Comparison of ENCODE assay signal across 8 mouse cellular contexts in genomic region chr7:45052862-45053116, GRCm38 (mm10). TPM values are rescaled to one million over a fixed set of nuclear protein-coding genes. Genes with fewer than 3 reads are reported as not detected.
A peak's percentile ranks its signal among the peaks of the same experiment; 100 is the strongest.
DNase-seq lines count a peak whose midpoint lies in the region; ATAC-seq and TF ChIP-seq lines count a peak whose summit lies in the region.

Gene Prr12, minus strand, starts transcription at chr7:45052881.

- H3K27ac ChIP-seq in forebrain, embryonic 14.5 days (ENCODE audit: low read depth, low read length): peak within 1 kb of the TSS; percentile 99
- H3K27ac ChIP-seq in hindbrain, embryonic 14.5 days: peak within 1 kb of the TSS; percentile 100
- H3K27ac ChIP-seq in liver, embryonic 16.5 days (ENCODE audit: low read length): peak within 1 kb of the TSS; percentile 95

- 0% methylated on average over 9 of the region's 18 CpGs for WGBS in forebrain, embryonic 14.5 days
- 0% methylated on average over 10 of the region's 18 CpGs for WGBS in hindbrain, embryonic 14.5 days
- 0% methylated on average over 11 of the region's 18 CpGs for WGBS in liver, embryonic 16.5 days (ENCODE audit: insufficient replicate concordance)

- no peaks in the 10 kb centered on the region for H3K27me3 ChIP-seq in E14TG2a.4 (ENCODE audit: insufficient read depth, low read length)
- no peaks in the 10 kb centered on the region for H3K27me3 ChIP-seq in forebrain, embryonic 14.5 days (replicated peaks; ENCODE audit: control insufficient read depth, insufficient read depth, low read length)
- no peaks in the 10 kb centered on the region for H3K27me3 ChIP-seq in hindbrain, embryonic 14.5 days (ENCODE audit: control insufficient read depth, insufficient read depth, low read length)
- no peaks in the 10 kb centered on the region for H3K27me3 ChIP-seq in liver, embryonic 16.5 days (ENCODE audit: control insufficient read depth, insufficient read depth, low read depth, low read length)

- ATAC-seq in forebrain, embryonic 14.5 days: no peak
- no peak for ATAC-seq in hindbrain, embryonic 14.5 days (ENCODE audit: low FRiP score)
- peak; percentile 17 for ATAC-seq in liver, embryonic 16.5 days (ENCODE audit: low read depth)

- H3K9ac ChIP-seq in forebrain, embryonic 14.5 days (ENCODE audit: low read length): peak within 1 kb of the TSS; percentile 76
- H3K9ac ChIP-seq in hindbrain, embryonic 14.5 days: peak within 1 kb of the TSS; percentile 91
- H3K9ac ChIP-seq in liver, embryonic 16.5 days (ENCODE audit: low read depth, low read length): peak within 1 kb of the TSS; percentile 77

- H3K9me3 ChIP-seq in E14TG2a.4 (ENCODE audit: low read length): no peaks in the 10 kb centered on the region
- no peaks in the 10 kb centered on the region for H3K9me3 ChIP-seq in forebrain, embryonic 14.5 days (replicated peaks; ENCODE audit: control insufficient read depth, low read length)
- H3K9me3 ChIP-seq in hindbrain, embryonic 14.5 days (ENCODE audit: control insufficient read depth, low read length): no peaks in the 10 kb centered on the region
- no peaks in the 10 kb centered on the region for H3K9me3 ChIP-seq in liver, embryonic 16.5 days (replicated peaks; ENCODE audit: control insufficient read depth, low read length)

- no peak for DNase-seq in adrenal gland, adult 18-20 months (ENCODE audit: low spot score in 2 of 2)
- no peak for DNase-seq in adrenal gland, adult (ENCODE audit: inconsistent age in 2 of 2, low spot score in 1 of 2)
- peak; percentile 78 for DNase-seq in forebrain, embryonic 14.5 days (ENCODE audit: low spot score)
- peak; percentile 53 for DNase-seq in hindbrain, embryonic 14.5 days (ENCODE audit: low spot score)
- DNase-seq in cerebellum, adult 8-10 months: no peak
- DNase-seq in testis, postnatal 10 days (ENCODE audit: low spot score): no peak

- peaks cover 74% of the 10 kb centered on the region for H3K4me1 ChIP-seq in E14TG2a.4 (replicated peaks; ENCODE audit: low read depth, low read length)
- H3K4me1 ChIP-seq in forebrain, embryonic 14.5 days (ENCODE audit: control insufficient read depth, insufficient read depth, low read length): peaks cover 8% of the 10 kb centered on the region
- peaks cover 18% of the 10 kb centered on the region for H3K4me1 ChIP-seq in hindbrain, embryonic 14.5 days (replicated peaks; ENCODE audit: control insufficient read depth, insufficient read depth, low read length)
- peaks cover 35% of the 10 kb centered on the region for H3K4me1 ChIP-seq in liver, embryonic 16.5 days (ENCODE audit: control insufficient read depth, low read depth, low read length)

- H3K4me2 ChIP-seq in forebrain, embryonic 14.5 days (ENCODE audit: low read length): peak within 1 kb of the TSS; percentile 90
- peak within 1 kb of the TSS; percentile 99 for H3K4me2 ChIP-seq in hindbrain, embryonic 14.5 days (replicated peaks)
- peak within 1 kb of the TSS; percentile 99 for H3K4me2 ChIP-seq in liver, embryonic 16.5 days (ENCODE audit: low read depth, low read length)

- peak within 1 kb of the TSS; percentile 92 for H3K4me3 ChIP-seq in E14TG2a.4 (replicated peaks; ENCODE audit: low read length)
- peak within 1 kb of the TSS; percentile 78 for H3K4me3 ChIP-seq in forebrain, embryonic 14.5 days (ENCODE audit: low read depth, low read length)
- H3K4me3 ChIP-seq in hindbrain, embryonic 14.5 days (replicated peaks; ENCODE audit: low read length): peak within 1 kb of the TSS; percentile 59
- peak within 1 kb of the TSS; percentile 78 for H3K4me3 ChIP-seq in liver, embryonic 16.5 days (ENCODE audit: low read depth, low read length)

- H3K36me3 ChIP-seq in E14TG2a.4 (ENCODE audit: insufficient read depth, low read length): peaks cover 28% of the 10 kb centered on the region
- H3K36me3 ChIP-seq in forebrain, embryonic 14.5 days (ENCODE audit: control insufficient read depth, insufficient read depth, low read length): peaks cover 29% of the 10 kb centered on the region
- H3K36me3 ChIP-seq in hindbrain, embryonic 14.5 days (replicated peaks; ENCODE audit: control insufficient read depth, insufficient read depth): peaks cover 25% of the 10 kb centered on the region
- H3K36me3 ChIP-seq in liver, embryonic 16.5 days (ENCODE audit: control insufficient read depth, insufficient read depth): peaks cover 8% of the 10 kb centered on the region

- no peak for TF ChIP-seq CTCF in E14TG2a.4 (conservative IDR thresholded peaks at IDR 0.05; ENCODE audit: low read length)

RNA-seq across cellular contexts. Expression of gene Prr12, which starts in this region (rescaled TPM):
- total RNA-seq in adrenal gland, adult 18-20 months (2021): 10 to 100 TPM; 30.8 to 45.3 TPM
- 13.6 and 16.0 TPM in 2 replicates for polyA plus RNA-seq in forebrain, embryonic 14.5 days (2014; fragmentation: Nextera tagmentation; extraction: Ambion mirVana)
- 16.5 and 16.8 TPM in 2 replicates for polyA plus RNA-seq in hindbrain, embryonic 14.5 days (2014; fragmentation: Nextera tagmentation; extraction: Ambion mirVana)
- 1.9 and 2.0 TPM in 2 replicates for polyA plus RNA-seq in liver, embryonic 16.5 days (2015; fragmentation: Nextera tagmentation; extraction: Ambion mirVana)

Comparison
In these comparisons a context has a peak if more than half of its experiments do, and no peak if none do; other contexts are left out.
1. DNase-seq: peak in forebrain, embryonic 14.5 days (single experiment) and hindbrain, embryonic 14.5 days (single experiment); none in adrenal gland, adult 18-20 months (0 of 2), adrenal gland, adult (0 of 2), cerebellum, adult 8-10 months (single experiment) and testis, postnatal 10 days (single experiment).
2. Peak in every context shown above with its lines, with median percentiles within 50 percentile points of each other: H3K4me3 ChIP-seq, H3K27ac ChIP-seq, H3K4me2 ChIP-seq and H3K9ac ChIP-seq.